Mouse (Mus musculus) forebrain, embryonic 16.5 days (tissue): Measurements from ENCODE around the gene Olfr875. TPM values are rescaled to one million over a fixed set of nuclear protein-coding genes. Genes with fewer than 3 reads are reported as not detected.

ENCODE experiments used
- polyA plus RNA-seq: library from polyadenylated mRNA; unstranded; fragments of >200 nt; fragmentation: Nextera tagmentation; extraction: Ambion mirVana; gene quantifications from 2 replicates; pipeline ENCODE4 v1.2.1, GENCODE M21; 2015

Olfr875 gene
- polyA plus RNA-seq, 1 experiment from 2014 or later: not detected

Other genes starting within 250 kb of the Olfr875 start
- 42.4 and 44.6 TPM in 2 replicates for gene Esam, start 243.8 kb upstream of the Olfr875 start, polyA plus RNA-seq
- 0.86 and 0.89 TPM in 2 replicates for gene Vsig2, start 232.6 kb upstream of the Olfr875 start, polyA plus RNA-seq
- 19.0 and 25.9 TPM in 2 replicates for gene Nrgn, start 219.0 kb upstream of the Olfr875 start, polyA plus RNA-seq
- gene Siae, start 216.2 kb upstream of the Olfr875 start, polyA plus RNA-seq: 9.2 and 9.4 TPM in 2 replicates
- gene Spa17, start 158.1 kb upstream of the Olfr875 start, polyA plus RNA-seq: 6.1 and 6.9 TPM in 2 replicates
- 79.2 and 80.7 TPM in 2 replicates for gene Tbrg1, start 114.5 kb upstream of the Olfr875 start, polyA plus RNA-seq
- 0.96 TPM in 1 of 2 replicates, not detected in the other for gene Panx3, start 102.6 kb upstream of the Olfr875 start, polyA plus RNA-seq
- not detected in 2 replicates for gene Olfr160, start 55.6 kb upstream of the Olfr875 start, polyA plus RNA-seq
- gene Olfr874, start 26.8 kb upstream of the Olfr875 start, polyA plus RNA-seq: not detected in 2 replicates
- gene Olfr876, start 31.2 kb downstream of the Olfr875 start, polyA plus RNA-seq: not detected in 2 replicates
- gene Olfr877, start 82.4 kb downstream of the Olfr875 start, polyA plus RNA-seq: not detected in 2 replicates
- not detected in 2 replicates for gene Olfr145, start 124.9 kb downstream of the Olfr875 start, polyA plus RNA-seq
- gene Olfr878, start 146.0 kb downstream of the Olfr875 start, polyA plus RNA-seq: not detected in 2 replicates
- not detected in 2 replicates for gene Olfr881, start 220.0 kb downstream of the Olfr875 start, polyA plus RNA-seq